Mouse (Mus musculus): Measurements from ENCODE around the gene Htr3b. TPM values are rescaled to one million over a fixed set of nuclear protein-coding genes. Genes with fewer than 3 reads are reported as not detected.

The Htr3b gene
- 0.01 TPM in 1 of 2 replicates, not detected in the other for polyA plus RNA-seq (2012; rRNA removed)

GRCm38 (mm10) chr9:48964587-48965040 is at the start of gene Htr3b:
Gene Htr3b, minus strand, starts transcription at chr9:48964990.

DNA sequence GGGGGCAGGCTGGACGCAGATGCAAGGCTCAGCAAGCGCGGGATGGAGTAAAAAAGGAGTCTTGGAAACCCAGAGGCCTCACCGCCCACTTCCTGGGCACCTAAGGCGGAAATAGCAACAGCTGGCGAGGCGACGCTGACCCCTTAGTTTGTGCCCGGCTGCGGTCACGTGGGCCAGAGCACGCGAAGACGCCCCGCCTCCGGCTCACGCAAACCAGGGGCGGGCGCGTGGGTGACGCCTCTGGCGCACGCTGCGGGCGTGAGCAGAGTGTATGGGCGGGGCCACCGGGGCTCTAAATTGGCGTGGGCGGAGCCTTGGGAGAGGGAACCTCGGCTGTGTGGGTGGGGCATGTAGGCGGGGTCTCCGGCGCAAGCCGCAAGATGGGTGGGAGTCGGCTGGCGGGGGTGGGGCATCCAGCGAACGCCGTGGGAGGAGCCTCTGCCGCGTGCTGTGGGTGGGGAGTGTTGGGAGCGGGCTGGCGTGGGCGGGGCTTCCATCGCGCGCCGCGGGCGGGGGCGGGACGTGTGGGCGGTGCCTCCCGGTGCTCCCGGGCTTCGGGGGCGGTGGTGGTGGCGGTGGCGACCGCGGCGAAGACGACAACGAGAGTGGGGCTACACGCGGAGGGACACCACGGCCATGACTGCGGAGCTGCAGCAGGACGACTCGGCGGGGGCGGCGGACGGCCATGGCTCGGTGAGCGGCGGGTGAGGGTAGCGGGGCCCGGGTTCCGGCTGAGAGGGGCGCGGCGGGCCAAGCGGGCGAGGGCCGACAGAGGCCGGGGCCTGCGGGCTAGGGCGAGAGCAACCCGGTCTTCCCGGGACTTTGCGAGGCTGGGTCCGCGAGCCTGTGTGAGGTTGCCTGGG is 20.3 kb upstream of the Htr3b start, which contains the start of gene Usp28:
Gene Usp28 (plus strand): TSS at position 531 of the 863 bp plus-strand sequence.

DNA sequence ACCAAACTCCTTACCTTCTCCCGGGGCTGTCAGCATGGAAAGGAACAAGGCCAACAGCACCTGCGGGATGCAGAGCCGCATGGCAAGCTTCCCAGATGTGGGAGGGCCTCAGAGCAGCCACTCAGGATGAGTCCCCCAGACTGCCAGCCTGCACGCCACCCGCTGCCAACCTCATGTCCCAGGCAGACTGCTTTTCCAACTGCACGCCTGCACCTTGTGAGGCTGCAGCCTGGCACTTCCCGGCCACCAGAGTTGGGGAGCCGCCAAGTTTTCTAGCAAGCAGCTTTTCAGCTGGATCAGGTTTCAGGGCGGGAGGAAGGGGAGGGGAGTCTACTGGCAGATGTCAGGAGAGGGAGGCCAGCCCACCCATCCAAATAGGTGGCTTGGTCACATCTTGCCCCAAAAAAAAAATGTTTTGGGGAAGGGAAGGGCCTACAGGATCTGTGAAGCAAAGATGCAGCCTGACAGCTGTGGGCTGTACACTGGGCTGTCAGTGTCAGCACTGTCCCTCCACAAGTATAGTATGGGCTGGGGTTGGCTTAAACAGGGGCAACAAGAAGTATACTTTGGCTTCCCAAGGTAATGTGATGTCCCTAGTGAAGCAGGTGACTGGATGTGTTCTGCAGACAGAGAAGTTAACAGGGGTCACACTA is 53.8 kb downstream of the Htr3b start, which contains the start of gene Htr3a:
Gene Htr3a (minus strand): TSS at position 215 of the 653 bp plus-strand sequence.

Other genes with a start within 250 kb of the Htr3b start
- gene Zbtb16, start 128.8 kb downstream of the Htr3b start, polyA plus RNA-seq (2012; rRNA removed) = 2.2 and 4.0 TPM in 2 replicates
- gene Htr3a, start 53.9 kb downstream of the Htr3b start, polyA plus RNA-seq (2012; rRNA removed) = 0.01 TPM in 2 replicates
- 4.4 and 4.9 TPM in 2 replicates for gene Usp28, start 20.4 kb upstream of the Htr3b start, polyA plus RNA-seq (2012; rRNA removed)
- 11.2 and 11.8 TPM in 2 replicates for gene Zw10, start 90.6 kb upstream of the Htr3b start, polyA plus RNA-seq (2012; rRNA removed)
- 0.01 TPM in 1 of 2 replicates, not detected in the other for gene Tmprss5, start 116.3 kb upstream of the Htr3b start, polyA plus RNA-seq (2012; rRNA removed)